Mouse (Mus musculus) hindbrain, embryonic 14.5 days (tissue): ENCODE data around the gene Srms. TPM values are rescaled to one million over a fixed set of nuclear protein-coding genes. Genes with fewer than 3 reads are reported as not detected.

Experiments
- ATAC-seq: fragments of 200-750 bp; cut with Nextera tagmentation; 2 replicates; pipeline ENCODE4 v1.8.0; 2017; ENCODE audit warnings: moderate number of reproducible peaks, mild to moderate bottlenecking, moderate TSS enrichment, moderate library complexity; ENCODE audit not compliant: low FRiP score
- DNase-seq: peaks from one replicate; pipeline ENCODE4 v3.0.0-alpha.2; 2015; ENCODE audit warnings: low spot score
- H3K27ac ChIP-seq: fragments of 300-500 bp; sonication (generic); 2 replicates; pipeline ENCODE4 v1.5.1; 2014; ENCODE audit warnings: mild to moderate bottlenecking, moderate library complexity
- H3K27me3 ChIP-seq: fragments of 300-500 bp; sonication (generic); 2 replicates; pipeline ENCODE4 v1.6.1; 2014; ENCODE audit warnings: mild to moderate bottlenecking, low read length, mixed read lengths; ENCODE audit not compliant: control insufficient read depth, insufficient read depth
- H3K36me3 ChIP-seq: fragments of 300-500 bp; sonication (generic); replicated peaks from 2 replicates; pipeline ENCODE4 v1.6.1; 2014; ENCODE audit not compliant: control insufficient read depth, insufficient read depth
- H3K4me1 ChIP-seq: fragments of 300-500 bp; sonication (generic); replicated peaks from 2 replicates; pipeline ENCODE4 v1.6.1; 2014; ENCODE audit warnings: antibody characterized with exemption, low read length, mixed read lengths; ENCODE audit not compliant: control insufficient read depth, insufficient read depth
- H3K4me2 ChIP-seq: fragments of 300-500 bp; sonication (generic); replicated peaks from 2 replicates; pipeline ENCODE4 v1.6.1; 2014; ENCODE audit warnings: mild to moderate bottlenecking, moderate library complexity
- H3K4me3 ChIP-seq: fragments of 300-500 bp; sonication (generic); replicated peaks from 2 replicates; pipeline ENCODE4 v1.5.1; 2014; ENCODE audit warnings: mild to moderate bottlenecking, low read length
- H3K9ac ChIP-seq: fragments of 300-500 bp; sonication (generic); 2 replicates; pipeline ENCODE4 v1.6.1; 2014
- H3K9me3 ChIP-seq: fragments of 300-500 bp; sonication (generic); 2 replicates; pipeline ENCODE4 v1.6.1; 2016; ENCODE audit warnings: low read length; ENCODE audit not compliant: control insufficient read depth
- WGBS: fragments of 180-500 bp; shearing (Covaris S2); extraction: QIAGEN DNeasy Blood & Tissue Kit; methylation state at CpG from one replicate; pipeline ENCODE4 v1.1.7; 2014; 5-methylcytosine and 5-hydroxymethylcytosine counted together
- polyA plus RNA-seq: library from polyadenylated mRNA; unstranded; fragments of >200 nt; fragmentation: Nextera tagmentation; extraction: Ambion mirVana; gene quantifications from 2 replicates; pipeline ENCODE4 v1.2.1, GENCODE M21; 2014

The Srms gene
- polyA plus RNA-seq = 0.29 and 0.48 TPM in 2 replicates

DNA sequence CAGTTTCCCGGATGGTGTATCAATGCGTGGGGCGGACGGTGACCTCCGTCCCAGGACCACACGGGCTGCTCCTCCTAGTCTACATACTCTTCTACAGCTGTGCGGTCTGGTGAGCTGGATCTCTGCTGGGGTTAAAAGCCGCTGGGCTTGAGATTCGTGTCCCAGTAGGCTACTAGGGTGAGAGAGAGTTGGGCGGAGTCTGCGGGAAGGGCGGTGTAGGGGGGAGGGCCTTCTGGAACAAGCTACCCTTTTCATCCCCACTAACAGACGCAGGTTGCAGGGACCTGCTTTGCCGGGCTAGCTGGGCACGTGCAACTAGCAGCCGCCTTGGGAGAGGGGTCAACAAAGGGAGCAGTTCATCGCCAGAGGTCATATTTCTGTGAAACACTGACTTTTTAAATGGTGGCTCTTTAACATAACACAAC lies at the start of gene Srms:
Gene Srms (minus strand): TSS at position 165 of the 425 bp plus-strand sequence.
- peak within 1 kb of the TSS; percentile 48 for H3K4me2 ChIP-seq
- no peaks in the 10 kb centered on the region for H3K36me3 ChIP-seq
- no peak for DNase-seq
- WGBS = under 1% methylated on average over 17 of the region's 17 CpGs
- peak within 1 kb of the TSS; percentile 17 for H3K4me3 ChIP-seq
- H3K9ac ChIP-seq = peak within 1 kb of the TSS; percentile 24; the same call in 1 of the 2 replicates
- no peak within 1 kb of the TSS for H3K27ac ChIP-seq
- peaks cover 37% of the 10 kb centered on the region for H3K27me3 ChIP-seq
- H3K4me1 ChIP-seq = peaks cover 11% of the 10 kb centered on the region
- ATAC-seq = no peak
- H3K9me3 ChIP-seq = no peaks in the 10 kb centered on the region

DNA sequence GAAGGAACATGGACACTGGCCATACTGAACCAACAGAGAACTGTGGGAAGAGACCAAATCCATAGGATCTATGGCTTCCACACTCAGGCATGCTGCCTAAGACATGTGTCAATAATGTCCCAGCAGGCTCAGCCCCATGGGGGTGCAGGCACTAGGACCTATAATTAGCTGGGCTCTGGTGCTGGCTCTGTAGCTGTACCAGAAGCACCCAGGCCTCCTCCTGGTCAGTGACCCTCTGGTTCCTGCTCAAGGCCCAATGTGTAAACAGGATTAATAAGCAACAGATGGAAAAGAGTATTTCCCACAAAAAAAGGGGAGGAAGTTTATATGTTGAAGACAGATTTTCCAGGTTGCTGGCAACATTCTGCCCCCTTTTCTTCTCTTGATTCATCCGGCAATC lies 40.3 kb upstream of the Srms start:
- ATAC-seq (no peak), DNase-seq (no peak)
- H3K4me1 ChIP-seq = no peaks in the 10 kb centered on the region
- H3K9me3 ChIP-seq = no peaks in the 10 kb centered on the region
- peaks cover 73% of the 10 kb centered on the region for H3K36me3 ChIP-seq
- H3K27me3 ChIP-seq = no peaks in the 10 kb centered on the region
- H3K4me3 ChIP-seq = no peak overlapping the region
- H3K4me2 ChIP-seq = no peak overlapping the region
- no peak overlapping the region for H3K27ac ChIP-seq
- H3K9ac ChIP-seq = no peak overlapping the region
- 83% methylated on average over 1 of the region's 1 CpGs for WGBS

DNA sequence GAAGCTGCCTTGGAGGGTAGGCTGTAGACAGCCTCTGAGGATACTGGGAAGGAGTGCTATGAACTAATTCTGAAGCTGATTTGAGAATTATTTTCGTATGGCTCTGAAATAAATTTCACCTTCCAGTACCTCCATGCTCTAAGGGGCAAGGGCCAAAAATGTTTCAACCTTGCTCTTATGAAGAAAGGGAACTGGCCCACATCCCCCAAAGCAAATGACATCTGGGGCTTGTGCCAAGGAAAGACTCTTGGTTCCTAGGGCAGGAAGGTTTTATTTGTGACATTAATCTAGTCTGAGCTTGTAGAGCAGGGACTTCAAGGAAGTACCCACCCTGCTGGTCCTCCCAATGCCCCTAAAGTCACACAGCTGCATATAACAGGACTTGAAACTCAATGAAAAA lies 38.9 kb upstream of the Srms start:
- DNase-seq (no peak), ATAC-seq (no peak)
- no peaks in the 10 kb centered on the region for H3K27me3 ChIP-seq
- 93% methylated on average over 1 of the region's 1 CpGs for WGBS
- no peak overlapping the region for H3K4me3 ChIP-seq
- no peak overlapping the region for H3K4me2 ChIP-seq
- no peak overlapping the region for H3K27ac ChIP-seq
- peaks cover 59% of the 10 kb centered on the region for H3K36me3 ChIP-seq
- no peak overlapping the region for H3K9ac ChIP-seq
- H3K9me3 ChIP-seq = no peaks in the 10 kb centered on the region
- H3K4me1 ChIP-seq = no peaks in the 10 kb centered on the region

DNA sequence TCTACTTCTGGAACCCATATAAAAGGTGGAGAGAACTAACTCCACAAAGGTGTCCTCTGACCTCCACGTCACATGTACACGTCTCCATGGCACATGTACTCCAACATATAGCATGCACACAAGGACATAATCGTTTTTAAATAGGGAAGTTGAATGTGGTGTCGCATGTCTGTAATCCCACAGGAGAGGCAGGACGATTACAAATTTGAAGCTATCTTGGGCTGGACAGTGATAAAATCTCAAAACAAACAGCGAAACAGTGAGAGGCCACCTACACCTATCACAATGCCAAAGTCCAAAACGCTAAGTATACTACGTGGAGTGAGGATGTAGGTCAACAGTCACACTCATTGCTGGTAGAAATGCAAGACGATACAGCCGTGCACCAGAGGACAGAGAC lies 36.2 kb upstream of the Srms start:
- H3K4me1 ChIP-seq = no peaks in the 10 kb centered on the region
- WGBS = 89% methylated on average over 10 of the region's 10 CpGs
- H3K9ac ChIP-seq = no peak overlapping the region
- ATAC-seq (no peak), DNase-seq (no peak)
- no peak overlapping the region for H3K4me2 ChIP-seq
- H3K27me3 ChIP-seq = no peaks in the 10 kb centered on the region
- no peak overlapping the region for H3K4me3 ChIP-seq
- H3K27ac ChIP-seq = no peak overlapping the region
- peaks cover 35% of the 10 kb centered on the region for H3K36me3 ChIP-seq
- H3K9me3 ChIP-seq = no peaks in the 10 kb centered on the region

DNA sequence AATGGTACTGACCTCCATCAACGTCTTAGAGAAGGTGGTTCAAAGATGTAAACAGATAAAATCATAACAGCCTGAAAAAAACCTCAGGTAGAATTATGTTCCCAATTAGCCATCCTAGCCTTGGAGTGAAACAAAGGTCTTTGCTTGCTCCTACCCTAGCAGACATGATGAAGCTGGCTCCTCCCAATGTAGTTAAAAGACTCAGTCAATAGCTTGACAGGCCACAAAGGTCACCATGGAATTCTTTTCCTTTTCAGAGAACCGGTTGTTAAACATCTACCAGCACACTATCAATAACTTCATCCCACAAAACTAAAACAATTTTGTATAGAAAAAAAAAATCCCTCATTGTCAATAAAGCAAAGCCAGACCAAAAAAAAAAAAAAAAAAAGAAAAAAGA lies 32.0 kb upstream of the Srms start:
- 25% methylated on average over 2 of the region's 2 CpGs for WGBS
- H3K4me3 ChIP-seq = no peak overlapping the region

DNA sequence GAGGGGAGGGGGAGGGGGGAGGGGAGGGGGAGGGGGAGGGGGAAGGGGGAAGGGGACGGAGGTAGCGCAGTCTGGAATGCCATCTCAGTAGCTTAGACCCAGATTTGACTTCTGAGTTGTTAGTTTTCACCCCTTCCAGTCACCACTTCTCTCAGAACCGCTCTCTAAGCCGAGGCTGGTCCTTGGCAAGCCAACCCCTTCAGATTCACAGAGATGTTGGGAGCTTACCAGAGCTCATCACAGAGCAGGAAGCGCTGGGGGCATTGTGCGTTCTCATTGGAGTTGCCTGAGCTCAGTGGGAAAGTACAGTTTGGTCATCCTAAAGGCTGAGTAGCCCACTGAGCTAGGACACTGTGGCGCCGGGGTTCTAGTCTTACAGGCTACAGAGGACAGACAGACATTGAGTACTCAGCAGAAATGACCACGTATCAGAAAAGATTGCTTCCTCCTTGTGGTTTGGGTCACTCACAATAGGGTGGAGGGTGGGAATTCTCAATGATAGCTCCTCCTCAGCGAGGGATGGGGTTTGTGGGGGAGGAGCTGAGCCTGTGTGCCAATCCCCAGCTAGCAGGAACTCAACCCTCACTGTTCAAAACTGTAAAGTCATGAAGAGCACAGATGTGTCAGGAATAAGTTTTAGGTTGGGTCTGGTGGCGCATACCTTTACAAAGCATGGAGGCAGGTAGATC lies 30.9 kb upstream of the Srms start:
- no peaks in the 10 kb centered on the region; the same call in 1 of the 2 replicates for H3K4me1 ChIP-seq
- H3K4me2 ChIP-seq = no peak overlapping the region
- no peaks in the 10 kb centered on the region for H3K36me3 ChIP-seq
- no peak for DNase-seq
- H3K9ac ChIP-seq = no peak overlapping the region
- WGBS = 39% methylated on average over 11 of the region's 11 CpGs
- no peaks in the 10 kb centered on the region for H3K27me3 ChIP-seq
- ATAC-seq = no peak
- no peaks in the 10 kb centered on the region for H3K9me3 ChIP-seq
- H3K4me3 ChIP-seq = no peak overlapping the region
- no peak overlapping the region for H3K27ac ChIP-seq

More for the DNA sequence above, 32.0 kb upstream of the Srms start:
- Histone ChIP-seq H3K27ac (no peak overlapping the region), H3K27me3 (no peaks in the 10 kb centered on the region), H3K9me3 (no peaks in the 10 kb centered on the region), H3K4me1 (no peaks in the 10 kb centered on the region; the same call in 1 of the 2 replicates), H3K36me3 (no peaks in the 10 kb centered on the region), H3K9ac (no peak overlapping the region), H3K4me2 (no peak overlapping the region)
- no peak for ATAC-seq
- no peak for DNase-seq

DNA sequence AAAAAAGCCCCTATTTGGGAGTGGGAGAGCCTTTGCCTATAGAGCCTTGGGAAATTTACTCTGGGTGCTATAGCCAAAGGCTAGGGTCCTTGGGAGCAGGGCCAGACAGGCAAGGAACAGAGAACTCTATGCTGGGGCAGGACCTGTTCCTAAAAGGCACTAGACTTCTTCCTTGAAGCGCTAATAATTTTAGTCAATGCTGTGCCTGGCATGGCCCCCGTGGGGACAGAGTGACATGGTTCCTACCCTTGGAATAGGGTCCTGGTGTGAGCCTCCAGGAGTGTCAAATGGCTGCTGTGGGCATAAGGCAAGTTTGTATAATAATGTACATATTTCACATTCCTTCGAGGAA lies 29.3 kb upstream of the Srms start:
- Histone ChIP-seq H3K4me3 (no peak overlapping the region), H3K9me3 (no peaks in the 10 kb centered on the region), H3K27ac (no peak overlapping the region), H3K9ac (no peak overlapping the region), H3K36me3 (no peaks in the 10 kb centered on the region), H3K27me3 (no peaks in the 10 kb centered on the region), H3K4me2 (peak overlapping the region; percentile 36; the same call in 1 of the 2 replicates), H3K4me1 (no peaks in the 10 kb centered on the region; the same call in 1 of the 2 replicates)
- DNase-seq (no peak), ATAC-seq (no peak)
- WGBS = 75% methylated on average over 3 of the region's 3 CpGs

DNA sequence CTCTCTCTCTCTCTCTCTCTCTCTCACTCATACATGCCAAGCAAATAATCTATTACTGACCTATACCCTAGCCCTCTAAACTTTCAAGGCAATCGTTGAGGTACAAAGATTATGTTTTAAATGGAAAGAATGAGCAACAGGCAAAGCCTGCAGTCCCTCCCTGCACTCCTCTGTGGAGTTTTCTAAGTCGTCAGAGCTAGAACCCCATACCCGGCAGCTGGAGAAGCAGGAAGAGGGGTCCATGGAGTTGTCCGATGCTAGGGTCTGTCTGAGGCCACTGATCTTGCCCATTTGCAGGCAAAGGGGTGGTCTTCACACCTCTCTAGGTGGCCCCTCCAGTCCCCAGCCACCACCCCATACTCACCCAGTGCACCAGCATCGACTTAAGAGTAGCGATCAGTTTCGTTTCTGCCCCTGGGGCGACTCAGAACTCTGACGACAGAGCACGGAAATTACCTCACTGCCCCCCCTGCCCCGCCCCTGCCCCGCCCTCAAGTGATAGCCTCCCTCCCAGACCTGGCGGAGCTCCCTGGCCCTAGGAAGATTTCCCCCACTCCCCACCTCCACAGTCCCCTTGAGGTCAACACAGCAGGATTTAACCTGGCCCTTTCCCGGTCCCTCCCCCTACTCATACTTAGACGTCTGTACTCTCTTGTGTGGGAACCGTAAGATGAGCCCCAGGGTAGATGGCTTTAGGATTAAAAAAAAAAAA lies 28.8 kb upstream of the Srms start, which contains the start of gene Helz2:
Gene Helz2 (minus strand): TSS at position 426 of the 712 bp plus-strand sequence.
- H3K4me3 ChIP-seq = peak within 1 kb of the TSS; percentile 13; the same call in 1 of the 2 replicates
- H3K9ac ChIP-seq = no peak within 1 kb of the TSS
- H3K36me3 ChIP-seq = no peaks in the 10 kb centered on the region
- WGBS = 17% methylated on average over 16 of the region's 16 CpGs
- no peak within 1 kb of the TSS for H3K27ac ChIP-seq
- no peak for DNase-seq
- ATAC-seq = no peak
- H3K4me1 ChIP-seq = no peaks in the 10 kb centered on the region; the same call in 1 of the 2 replicates
- no peaks in the 10 kb centered on the region for H3K27me3 ChIP-seq
- peak within 1 kb of the TSS; percentile 36 for H3K4me2 ChIP-seq
- no peaks in the 10 kb centered on the region for H3K9me3 ChIP-seq

DNA sequence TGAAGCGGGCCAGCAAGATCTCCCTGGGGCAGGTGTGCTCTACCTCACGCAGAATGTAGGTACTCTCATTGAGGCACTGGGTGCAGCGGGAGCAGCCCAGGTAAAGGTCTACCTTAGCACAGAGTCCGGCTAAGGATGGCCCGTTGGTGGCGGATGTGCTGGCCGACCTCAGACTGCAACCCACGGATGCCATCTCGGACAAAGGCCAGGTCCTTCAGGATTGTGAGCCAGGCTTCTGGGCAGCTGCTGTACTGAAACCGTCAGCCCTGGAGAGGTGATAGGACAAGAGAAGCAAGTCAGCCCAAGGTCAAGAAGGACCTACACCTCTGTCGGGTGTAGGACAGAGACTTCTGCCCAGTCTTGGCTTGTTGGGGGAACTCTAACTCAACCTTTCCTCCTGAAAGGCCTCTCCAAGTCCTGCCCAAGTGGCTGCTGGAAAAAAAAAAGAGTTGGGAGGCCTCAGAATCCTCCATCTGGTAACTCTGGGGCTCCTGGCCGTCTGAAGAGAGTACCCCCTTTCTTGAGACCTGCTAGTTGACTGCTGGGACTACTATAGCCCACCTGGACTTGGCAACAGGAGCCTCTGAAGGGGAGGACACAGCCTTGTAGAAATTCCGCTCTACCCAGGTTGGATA lies 27.9 kb upstream of the Srms start:
- H3K27me3 ChIP-seq = no peaks in the 10 kb centered on the region
- no peaks in the 10 kb centered on the region for H3K9me3 ChIP-seq
- no peak for ATAC-seq
- no peak overlapping the region for H3K27ac ChIP-seq
- WGBS = 91% methylated on average over 13 of the region's 13 CpGs
- H3K9ac ChIP-seq = no peak overlapping the region
- DNase-seq = no peak
- H3K4me2 ChIP-seq = no peak overlapping the region
- no peaks in the 10 kb centered on the region; the same call in 1 of the 2 replicates for H3K4me1 ChIP-seq
- H3K36me3 ChIP-seq = no peaks in the 10 kb centered on the region
- no peak overlapping the region for H3K4me3 ChIP-seq
